Mouse (Mus musculus) spleen, adult 12 weeks (tissue): ENCODE data around the gene Six1.
"Not testable (repeated sequence)": the region's sequence is repeated elsewhere in the genome, so short reads cannot be mapped to it uniquely, and the experiment has no call there.

ENCODE experiments used
- DNase-seq: peaks from one replicate; pipeline ENCODE4 v3.0.0; 2022; ENCODE audit warnings: low spot score

Six1 gene

GRCm38 (mm10) chr12:73034901-73035895, 18.5 kb downstream of the Six1 start:
- no peak for DNase-seq

- no peak for DNase-seq
Measured at GRCm38 (mm10) chr12:73032665-73033064, 21.0 kb downstream of the Six1 start.

GRCm38 (mm10) chr12:73031315-73031714, 22.4 kb downstream of the Six1 start:
- DNase-seq: no peak

- DNase-seq: no peak
Measured at GRCm38 (mm10) chr12:73025490-73025889, 28.2 kb downstream of the Six1 start.

- no peak for DNase-seq
Measured at GRCm38 (mm10) chr12:73020941-73021340, 32.7 kb downstream of the Six1 start.

- DNase-seq: no peak
Measured at GRCm38 (mm10) chr12:73020422-73020821, 33.3 kb downstream of the Six1 start.

- no peak for DNase-seq
Measured at GRCm38 (mm10) chr12:73018838-73019237, 34.8 kb downstream of the Six1 start.

GRCm38 (mm10) chr12:73016171-73016570, 37.5 kb downstream of the Six1 start:
- DNase-seq: no peak

- no peak for DNase-seq
Measured at GRCm38 (mm10) chr12:73014311-73014710, 39.4 kb downstream of the Six1 start.

- DNase-seq: no peak
Measured at GRCm38 (mm10) chr12:73012824-73013223, 40.9 kb downstream of the Six1 start.

- DNase-seq: no peak
Measured at GRCm38 (mm10) chr12:73012136-73012785, 41.4 kb downstream of the Six1 start.

- not testable (repeated sequence) for DNase-seq
Measured at GRCm38 (mm10) chr12:73002903-73003302, 50.8 kb downstream of the Six1 start.

- DNase-seq: not testable (repeated sequence)
Measured at GRCm38 (mm10) chr12:73002281-73002680, 51.4 kb downstream of the Six1 start.

GRCm38 (mm10) chr12:72998105-72999001, 55.3 kb downstream of the Six1 start:
- DNase-seq: no peak

GRCm38 (mm10) chr12:72996646-72997045, 57.0 kb downstream of the Six1 start:
- DNase-seq: no peak
